Mouse (Mus musculus): ENCODE results near the gene Pik3cb.

Pik3cb gene

GRCm38 (mm10) chr9:99081718-99082117, 58.7 kb downstream of the Pik3cb start:
- no peak for DNase-seq (ENCODE audit: low read depth)

GRCm38 (mm10) chr9:99081308-99081707, 59.1 kb downstream of the Pik3cb start:
- DNase-seq (ENCODE audit: low read depth), result no peak

- DNase-seq (ENCODE audit: low read depth), result no peak
Measured at GRCm38 (mm10) chr9:99080657-99081056, 59.8 kb downstream of the Pik3cb start.

GRCm38 (mm10) chr9:99074462-99074861, 66.0 kb downstream of the Pik3cb start:
- no peak for DNase-seq (ENCODE audit: low read depth)

- no peak for DNase-seq (ENCODE audit: low read depth)
Measured at GRCm38 (mm10) chr9:99072538-99072937, 67.9 kb downstream of the Pik3cb start.

GRCm38 (mm10) chr9:99065311-99065710, 75.1 kb downstream of the Pik3cb start:
- no peak for DNase-seq (ENCODE audit: low read depth)

- DNase-seq (ENCODE audit: low read depth), result peak; percentile 38
Measured at GRCm38 (mm10) chr9:99064216-99064615, 76.2 kb downstream of the Pik3cb start.

GRCm38 (mm10) chr9:99062544-99062943, 77.9 kb downstream of the Pik3cb start:
- peak; percentile 46 for DNase-seq (ENCODE audit: low read depth)

- no peak for DNase-seq (ENCODE audit: low read depth)
Measured at GRCm38 (mm10) chr9:99057751-99058150, 82.7 kb downstream of the Pik3cb start.

GRCm38 (mm10) chr9:99049760-99050159, 90.7 kb downstream of the Pik3cb start:
- DNase-seq (ENCODE audit: low read depth), result no peak

- no peak for DNase-seq (ENCODE audit: low read depth)
Measured at GRCm38 (mm10) chr9:99048724-99049250, 91.6 kb downstream of the Pik3cb start.

- no peak for DNase-seq (ENCODE audit: low read depth)
Measured at GRCm38 (mm10) chr9:99044761-99045160, 95.7 kb downstream of the Pik3cb start.

- no peak for DNase-seq (ENCODE audit: low read depth)
Measured at GRCm38 (mm10) chr9:99042641-99043040, 97.8 kb downstream of the Pik3cb start.

- DNase-seq (ENCODE audit: low read depth), result no peak
Measured at GRCm38 (mm10) chr9:99041994-99042393, 98.4 kb downstream of the Pik3cb start.

GRCm38 (mm10) chr9:99035575-99035974, 104.8 kb downstream of the Pik3cb start, which contains the start of gene Gm1123:
Gene Gm1123, minus strand, starts transcription at chr9:99035715.
- no peak for DNase-seq (ENCODE audit: low read depth)

GRCm38 (mm10) chr9:99034111-99034510, 106.3 kb downstream of the Pik3cb start:
- DNase-seq (ENCODE audit: low read depth), result no peak

GRCm38 (mm10) chr9:99032031-99032430, 108.4 kb downstream of the Pik3cb start:
- no peak for DNase-seq (ENCODE audit: low read depth)

- DNase-seq (ENCODE audit: low read depth), result no peak
Measured at GRCm38 (mm10) chr9:99021751-99022150, 118.7 kb downstream of the Pik3cb start.

- DNase-seq (ENCODE audit: low read depth), result no peak
Measured at GRCm38 (mm10) chr9:99021166-99021565, 119.3 kb downstream of the Pik3cb start.

GRCm38 (mm10) chr9:99017679-99018078, 122.7 kb downstream of the Pik3cb start:
- DNase-seq (ENCODE audit: low read depth), result no peak

- no peak for DNase-seq (ENCODE audit: low read depth)
Measured at GRCm38 (mm10) chr9:99016759-99017158, 123.7 kb downstream of the Pik3cb start.

- no peak for DNase-seq (ENCODE audit: low read depth)
Measured at GRCm38 (mm10) chr9:99016301-99016700, 124.1 kb downstream of the Pik3cb start.

GRCm38 (mm10) chr9:99009898-99010199, 130.6 kb downstream of the Pik3cb start:
- DNase-seq (ENCODE audit: low read depth), result no peak

- no peak for DNase-seq (ENCODE audit: low read depth)
Measured at GRCm38 (mm10) chr9:99009069-99009897, 131.1 kb downstream of the Pik3cb start.

Data from c-Kit-positive CD71-positive TER-119-negative erythroid progenitor cells, embryonic 14.5 days (primary cell).